Mouse (Mus musculus) intestine, embryonic 15.5 days (tissue): ENCODE data around the gene Slc6a6. TPM values are rescaled to one million over a fixed set of nuclear protein-coding genes. Genes with fewer than 3 reads are reported as not detected.

Experiments used
- ATAC-seq: fragments of 200-750 bp; cut with Nextera tagmentation; 2 replicates; pipeline ENCODE4 v1.8.0; 2017; ENCODE audit warnings: moderate TSS enrichment, moderate library complexity
- H3K27ac ChIP-seq: fragments of 300-500 bp; sonication (generic); 2 replicates; pipeline ENCODE4 v1.5.1; 2015; ENCODE audit warnings: mild to moderate bottlenecking, inconsistent platforms
- H3K27me3 ChIP-seq: fragments of 300-500 bp; sonication (generic); replicated peaks from 2 replicates; pipeline ENCODE4 v1.6.1; 2015; ENCODE audit warnings: inconsistent platforms
- H3K36me3 ChIP-seq: fragments of 300-500 bp; sonication (generic); 2 replicates; pipeline ENCODE4 v1.6.1; 2015; ENCODE audit warnings: inconsistent platforms
- H3K4me1 ChIP-seq: fragments of 300-500 bp; sonication (generic); replicated peaks from 2 replicates; pipeline ENCODE4 v1.6.1; 2015; ENCODE audit warnings: inconsistent platforms
- H3K4me2 ChIP-seq: fragments of 300-500 bp; sonication (generic); replicated peaks from 2 replicates; pipeline ENCODE4 v1.6.1; 2015; ENCODE audit warnings: mild to moderate bottlenecking, inconsistent platforms
- H3K4me3 ChIP-seq: fragments of 300-500 bp; sonication (generic); replicated peaks from 2 replicates; pipeline ENCODE4 v1.5.1; 2015; ENCODE audit warnings: inconsistent platforms
- H3K9ac ChIP-seq: fragments of 300-500 bp; sonication (generic); 2 replicates; pipeline ENCODE4 v1.6.1; 2015; ENCODE audit warnings: inconsistent platforms
- H3K9me3 ChIP-seq: fragments of 300-500 bp; sonication (generic); 2 replicates; pipeline ENCODE4 v1.6.1; 2016; ENCODE audit warnings: inconsistent platforms
- WGBS: fragments of 180-500 bp; shearing (Covaris S2); methylation state at CpG from one replicate; pipeline ENCODE4 v1.1.7; 2015; 5-methylcytosine and 5-hydroxymethylcytosine counted together
- polyA plus RNA-seq: library from polyadenylated mRNA; unstranded; fragments of >200 nt; fragmentation: Nextera tagmentation; extraction: Ambion mirVana; gene quantifications from 2 replicates; pipeline ENCODE4 v1.2.1, GENCODE M21; 2015

Slc6a6 gene
- polyA plus RNA-seq, 1 experiment from 2014 or later, result 87.9 TPM

- 65% methylated on average over 7 of the region's 7 CpGs for WGBS
- ATAC-seq, result peak; percentile 85
- Histone ChIP-seq H3K4me2 (peak overlapping the region; percentile 33), H3K9ac (no peak overlapping the region), H3K4me3 (peak overlapping the region; percentile 8; the same call in 1 of the 2 replicates), H3K36me3 (0 out of 2 replicates have a peak, but pooled peaks cover 4% of the 10 kb centered on the region), H3K27me3 (no peaks in the 10 kb centered on the region), H3K9me3 (no peaks in the 10 kb centered on the region), H3K27ac (peak overlapping the region; percentile 67), H3K4me1 (peaks cover 63% of the 10 kb centered on the region)
Measured at GRCm38 (mm10) chr6:91690646-91691045, 6.8 kb downstream of the Slc6a6 start.

GRCm38 (mm10) chr6:91691576-91691975, 7.7 kb downstream of the Slc6a6 start:
- no peak for ATAC-seq
- peak overlapping the region; percentile 54 for H3K27ac ChIP-seq
- WGBS, result 90% methylated on average over 4 of the region's 4 CpGs
- H3K4me2 ChIP-seq, result peak overlapping the region; percentile 29; the same call in 1 of the 2 replicates
- H3K9me3 ChIP-seq, result no peaks in the 10 kb centered on the region
- H3K36me3 ChIP-seq, result 0 out of 2 replicates have a peak, but pooled peaks cover 4% of the 10 kb centered on the region
- H3K4me1 ChIP-seq, result peaks cover 54% of the 10 kb centered on the region
- no peak overlapping the region for H3K9ac ChIP-seq
- no peaks in the 10 kb centered on the region for H3K27me3 ChIP-seq
- no peak overlapping the region for H3K4me3 ChIP-seq

- 72% methylated on average over 17 of the region's 17 CpGs for WGBS
- H3K27me3 ChIP-seq, result no peaks in the 10 kb centered on the region
- ATAC-seq, result no peak
- peaks cover 43% of the 10 kb centered on the region for H3K4me1 ChIP-seq
- H3K4me2 ChIP-seq, result no peak overlapping the region
- no peaks in the 10 kb centered on the region for H3K9me3 ChIP-seq
- no peak overlapping the region for H3K27ac ChIP-seq
- H3K9ac ChIP-seq, result no peak overlapping the region
- H3K4me3 ChIP-seq, result no peak overlapping the region
- H3K36me3 ChIP-seq, result 0 out of 2 replicates have a peak, but pooled peaks cover 4% of the 10 kb centered on the region
Measured at GRCm38 (mm10) chr6:91693301-91693886, 9.5 kb downstream of the Slc6a6 start.

GRCm38 (mm10) chr6:91694610-91695009, 10.8 kb downstream of the Slc6a6 start:
- no peak overlapping the region for H3K4me3 ChIP-seq
- H3K9me3 ChIP-seq, result no peaks in the 10 kb centered on the region
- no peak overlapping the region for H3K27ac ChIP-seq
- 80% methylated on average over 7 of the region's 7 CpGs for WGBS
- H3K36me3 ChIP-seq, result 0 out of 2 replicates have a peak, but pooled peaks cover 4% of the 10 kb centered on the region
- ATAC-seq, result no peak
- no peak overlapping the region for H3K9ac ChIP-seq
- peaks cover 45% of the 10 kb centered on the region for H3K4me1 ChIP-seq
- no peaks in the 10 kb centered on the region for H3K27me3 ChIP-seq
- H3K4me2 ChIP-seq, result no peak overlapping the region

GRCm38 (mm10) chr6:91698831-91699230, 15.0 kb downstream of the Slc6a6 start:
- Histone ChIP-seq H3K36me3 (peaks cover 14% of the 10 kb centered on the region; the same call in 1 of the 2 replicates), H3K27me3 (no peaks in the 10 kb centered on the region), H3K9ac (no peak overlapping the region), H3K4me2 (no peak overlapping the region), H3K4me1 (peaks cover 33% of the 10 kb centered on the region), H3K4me3 (no peak overlapping the region), H3K9me3 (no peaks in the 10 kb centered on the region), H3K27ac (no peak overlapping the region)
- peak; percentile 31 for ATAC-seq
- WGBS, result 77% methylated on average over 1 of the region's 1 CpGs

- peaks cover 33% of the 10 kb centered on the region for H3K4me1 ChIP-seq
- H3K4me2 ChIP-seq, result no peak overlapping the region
- H3K9ac ChIP-seq, result no peak overlapping the region
- no peak overlapping the region for H3K4me3 ChIP-seq
- H3K27ac ChIP-seq, result peak overlapping the region; percentile 79; the same call in 1 of the 2 replicates
- peaks cover 14% of the 10 kb centered on the region; the same call in 1 of the 2 replicates for H3K36me3 ChIP-seq
- 60% methylated on average over 4 of the region's 4 CpGs for WGBS
- 0 out of 2 replicates have a peak, but pooled peaks have one; percentile 18 for ATAC-seq
- no peaks in the 10 kb centered on the region for H3K9me3 ChIP-seq
- H3K27me3 ChIP-seq, result no peaks in the 10 kb centered on the region
Measured at GRCm38 (mm10) chr6:91699482-91700200, 15.8 kb downstream of the Slc6a6 start.

- WGBS, result 67% methylated on average over 11 of the region's 11 CpGs
- H3K4me3 ChIP-seq, result no peak overlapping the region
- H3K27me3 ChIP-seq, result no peaks in the 10 kb centered on the region
- H3K4me2 ChIP-seq, result peak overlapping the region; percentile 27; the same call in 1 of the 2 replicates
- ATAC-seq, result peak; percentile 75
- H3K4me1 ChIP-seq, result peaks cover 37% of the 10 kb centered on the region
- H3K9me3 ChIP-seq, result no peaks in the 10 kb centered on the region
- peak overlapping the region; percentile 1; the same call in 1 of the 2 replicates for H3K9ac ChIP-seq
- H3K27ac ChIP-seq, result peak overlapping the region; percentile 79
- peaks cover 16% of the 10 kb centered on the region; the same call in 1 of the 2 replicates for H3K36me3 ChIP-seq
Measured at GRCm38 (mm10) chr6:91700823-91701621, 17.2 kb downstream of the Slc6a6 start.

GRCm38 (mm10) chr6:91703459-91703858, 19.6 kb downstream of the Slc6a6 start:
- no peak overlapping the region for H3K4me3 ChIP-seq
- peaks cover 53% of the 10 kb centered on the region for H3K4me1 ChIP-seq
- H3K4me2 ChIP-seq, result no peak overlapping the region
- WGBS, result 97% methylated on average over 2 of the region's 2 CpGs
- H3K9me3 ChIP-seq, result no peaks in the 10 kb centered on the region
- no peak for ATAC-seq
- no peak overlapping the region for H3K27ac ChIP-seq
- H3K27me3 ChIP-seq, result no peaks in the 10 kb centered on the region
- H3K9ac ChIP-seq, result no peak overlapping the region
- peaks cover 20% of the 10 kb centered on the region for H3K36me3 ChIP-seq

GRCm38 (mm10) chr6:91704446-91704845, 20.6 kb downstream of the Slc6a6 start:
- Histone ChIP-seq H3K4me1 (peaks cover 46% of the 10 kb centered on the region), H3K9ac (no peak overlapping the region), H3K4me2 (no peak overlapping the region), H3K27ac (peak overlapping the region; percentile 11; the same call in 1 of the 2 replicates), H3K4me3 (no peak overlapping the region), H3K9me3 (no peaks in the 10 kb centered on the region), H3K36me3 (peaks cover 22% of the 10 kb centered on the region), H3K27me3 (no peaks in the 10 kb centered on the region)
- no peak for ATAC-seq
- 90% methylated on average over 1 of the region's 1 CpGs for WGBS

- no peak overlapping the region for H3K9ac ChIP-seq
- 0 out of 2 replicates have a peak overlapping the region, but pooled peaks have one; percentile 22 for H3K27ac ChIP-seq
- WGBS, result 44% methylated on average over 4 of the region's 4 CpGs
- no peaks in the 10 kb centered on the region for H3K27me3 ChIP-seq
- peaks cover 17% of the 10 kb centered on the region for H3K36me3 ChIP-seq
- no peaks in the 10 kb centered on the region for H3K9me3 ChIP-seq
- ATAC-seq, result no peak
- H3K4me3 ChIP-seq, result no peak overlapping the region
- peaks cover 40% of the 10 kb centered on the region for H3K4me1 ChIP-seq
- H3K4me2 ChIP-seq, result 0 out of 2 replicates have a peak overlapping the region, but pooled peaks have one; percentile 9
Measured at GRCm38 (mm10) chr6:91705651-91706050, 21.8 kb downstream of the Slc6a6 start.

GRCm38 (mm10) chr6:91706072-91706776, 22.4 kb downstream of the Slc6a6 start:
- H3K4me2 ChIP-seq, result 0 out of 2 replicates have a peak overlapping the region, but pooled peaks have one; percentile 9
- H3K27ac ChIP-seq, result 0 out of 2 replicates have a peak overlapping the region, but pooled peaks have one; percentile 22
- H3K9ac ChIP-seq, result no peak overlapping the region
- no peak for ATAC-seq
- 57% methylated on average over 13 of the region's 13 CpGs for WGBS
- H3K36me3 ChIP-seq, result peaks cover 13% of the 10 kb centered on the region
- H3K27me3 ChIP-seq, result no peaks in the 10 kb centered on the region
- peaks cover 35% of the 10 kb centered on the region for H3K4me1 ChIP-seq
- H3K4me3 ChIP-seq, result no peak overlapping the region
- H3K9me3 ChIP-seq, result no peaks in the 10 kb centered on the region
